ENCODE assay signal across 19 mouse cellular contexts in the genomic region with DNA sequence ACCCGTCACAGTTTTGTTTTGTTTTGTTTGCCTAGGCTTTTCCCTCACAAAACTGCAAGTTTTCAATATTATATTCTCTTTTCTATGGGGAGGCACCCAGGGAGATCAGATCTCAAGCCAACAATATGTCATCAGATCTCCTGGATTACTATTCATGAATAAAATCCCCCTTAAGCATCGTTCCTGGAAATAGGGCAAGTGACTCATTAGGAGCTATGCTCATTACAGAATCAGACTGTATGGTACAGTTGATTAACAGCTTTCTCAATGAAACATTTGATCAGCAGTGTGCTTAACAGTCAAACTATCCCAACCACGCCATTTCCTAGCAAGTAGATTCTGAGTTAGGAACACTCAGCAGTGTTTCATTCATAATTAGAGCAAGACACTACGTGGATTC.
"Had no signal": no experiment of that assay in that cellular context is flagged by ENCODE, and none has a peak within 500 bp of the region (broad histone marks: within the 10 kb centered on the region; RNA-seq: fewer than 3 reads in every experiment).

No protein-coding gene starts in this region.

- H3K9ac ChIP-seq: limb, embryonic 13.5 days; liver, embryonic 12.5 days; liver, embryonic 15.5 days; stomach, embryonic 15.5 days had no signal

- H3K36me3 ChIP-seq: limb, embryonic 10.5 days; limb, embryonic 13.5 days; liver, embryonic 12.5 days; liver, embryonic 15.5 days; stomach, embryonic 15.5 days had no signal

- H3K4me1 ChIP-seq: limb, embryonic 10.5 days; liver, embryonic 12.5 days; liver, embryonic 15.5 days; stomach, embryonic 15.5 days had no signal

- H3K9me3 ChIP-seq: limb, embryonic 10.5 days; limb, embryonic 13.5 days; liver, embryonic 12.5 days; liver, embryonic 15.5 days; stomach, embryonic 15.5 days had no signal

- H3K27me3 ChIP-seq: limb, embryonic 13.5 days; liver, embryonic 12.5 days; liver, embryonic 15.5 days; stomach, embryonic 15.5 days had no signal

- H3K4me2 ChIP-seq: limb, embryonic 13.5 days; liver, embryonic 12.5 days; liver, embryonic 15.5 days; midbrain, embryonic 11.5 days; stomach, embryonic 15.5 days had no signal

- H3K27ac ChIP-seq: kidney, postnatal 0 days; layer of hippocampus, adult 2 months; limb, embryonic 10.5 days; limb, embryonic 13.5 days; liver, embryonic 12.5 days; liver, embryonic 15.5 days; stomach, embryonic 15.5 days had no signal

- ATAC-seq: liver, embryonic 12.5 days had no signal

- H3K4me3 ChIP-seq: layer of hippocampus, adult 2 months; limb, embryonic 10.5 days; limb, embryonic 13.5 days; liver, embryonic 12.5 days; liver, embryonic 15.5 days; stomach, embryonic 15.5 days had no signal

- DNase-seq: kidney, postnatal 25 days; layer of hippocampus, adult 9-11 months; liver; lung, adult 2 months; lung, postnatal 14 days; lung, postnatal 4 days; midbrain, embryonic 14.5 days; right cerebral cortex, postnatal 25 days; spleen, adult 18-20 months; thymus, adult 18-20 months; thymus, postnatal 36 days had no signal
